Mouse (Mus musculus) neural tube, postnatal 0 days (tissue): ENCODE measurements around the gene 4930568D16Rik. TPM values are rescaled to one million over a fixed set of nuclear protein-coding genes. Genes with fewer than 3 reads are reported as not detected.

Experiments used
- polyA plus RNA-seq: library from polyadenylated mRNA; unstranded; fragments of >200 nt; fragmentation: Nextera tagmentation; extraction: Ambion mirVana; gene quantifications from 2 replicates; pipeline ENCODE4 v1.2.1, GENCODE M21; 2015

The 4930568D16Rik gene
- polyA plus RNA-seq, result not detected in 2 replicates

DNA sequence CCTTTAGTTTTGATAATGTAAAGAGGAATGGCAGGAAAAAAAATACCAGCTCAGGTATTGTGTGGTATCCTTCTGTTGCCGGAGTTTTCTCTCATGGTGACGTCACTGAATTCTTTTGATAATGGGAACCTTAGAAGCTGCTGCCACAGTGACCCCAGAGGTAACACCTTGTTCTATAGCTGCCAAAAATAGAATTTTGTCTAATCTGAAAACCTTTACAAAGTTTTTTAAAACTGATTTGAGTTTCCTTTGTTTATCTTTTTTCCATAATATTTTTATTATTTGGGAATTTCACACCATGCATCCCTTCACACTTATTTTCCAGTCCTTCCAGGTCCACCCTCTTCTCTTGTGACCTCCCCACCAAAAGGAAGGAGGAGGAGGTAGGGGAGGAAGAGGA is at the start of gene 4930568D16Rik:
Gene 4930568D16Rik (minus strand): TSS at position 101 of the 400 bp plus-strand sequence.

DNA sequence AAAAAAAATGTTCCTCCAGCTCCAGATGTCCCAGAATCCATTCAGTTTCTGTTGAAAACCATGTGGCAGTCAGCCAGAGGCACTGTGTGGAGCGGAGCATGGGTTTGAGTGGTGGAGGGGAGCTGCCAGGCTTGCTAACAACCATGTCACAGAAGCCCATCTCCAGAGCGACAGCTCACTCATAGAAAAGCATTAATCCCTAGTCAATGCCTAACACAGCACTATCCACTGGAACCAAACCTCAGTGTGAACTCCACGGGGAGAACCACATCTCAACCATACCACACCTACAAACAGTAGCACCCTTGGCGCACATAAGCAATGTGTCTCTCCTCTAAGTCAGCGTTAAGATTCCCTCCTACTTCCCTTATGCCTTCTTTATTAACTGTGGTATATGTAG is 29.6 kb upstream of the 4930568D16Rik start, which contains the start of gene 4930402F06Rik:
Gene 4930402F06Rik (minus strand): TSS at position 80 of the 400 bp plus-strand sequence.

DNA sequence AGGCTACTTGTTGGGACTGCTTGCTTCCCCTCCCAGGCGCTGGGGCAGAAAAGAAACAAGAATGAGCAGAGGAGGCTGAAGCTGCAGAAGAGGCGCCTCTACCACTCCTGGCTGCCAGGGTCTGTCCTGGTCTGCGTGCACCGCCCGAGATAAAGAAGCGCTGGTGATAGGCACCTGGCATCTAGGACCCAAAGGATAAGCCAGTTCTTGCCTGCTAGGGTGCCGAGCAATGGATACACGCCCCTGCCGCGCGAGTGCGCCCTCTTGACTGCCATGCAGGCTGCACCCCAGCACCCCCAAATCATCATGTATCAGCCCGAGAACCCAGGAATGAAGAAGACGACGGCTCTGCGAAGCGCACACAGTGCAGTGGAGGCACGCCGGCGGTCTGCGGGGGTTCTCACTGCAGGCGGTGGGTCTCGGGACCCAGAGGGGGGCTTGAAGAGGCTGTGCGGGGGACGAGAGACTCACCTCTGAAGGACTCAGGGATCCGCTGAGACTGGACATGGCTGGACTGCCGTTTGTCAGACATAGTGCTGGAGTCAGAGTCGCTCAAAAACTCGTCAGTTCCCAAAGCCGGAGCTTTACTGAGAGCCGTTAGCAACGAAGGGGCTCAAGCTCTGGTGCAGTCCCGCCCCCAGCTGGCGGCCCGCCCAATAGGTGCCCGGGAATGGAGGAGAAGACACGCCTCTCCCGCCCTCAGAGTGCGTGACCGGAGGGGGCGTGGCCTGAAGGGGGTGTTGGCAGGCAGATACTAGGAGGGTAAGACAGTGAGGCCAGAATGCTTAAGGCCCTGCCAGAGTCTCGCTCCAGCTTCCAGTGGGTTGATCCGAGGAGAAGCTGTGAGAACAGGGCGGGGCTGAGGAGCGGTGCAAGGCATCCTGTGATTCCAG is 30.9 kb downstream of the 4930568D16Rik start, which contains the start of gene Stom:
Gene Stom (minus strand): TSS at position 589 of the 893 bp plus-strand sequence.

Other genes with a start within 250 kb of the 4930568D16Rik start
- 453 and 536 TPM in 2 replicates for gene Rab14, start 166.6 kb downstream of the 4930568D16Rik start, polyA plus RNA-seq
- 56.2 and 93.3 TPM in 2 replicates for gene Gsn, start 111.3 kb downstream of the 4930568D16Rik start, polyA plus RNA-seq
- gene Stom, start 30.8 kb downstream of the 4930568D16Rik start, polyA plus RNA-seq, result 24.4 and 25.3 TPM in 2 replicates
- gene 4930402F06Rik, start 29.4 kb upstream of the 4930568D16Rik start, polyA plus RNA-seq, result not detected in 2 replicates
- 4.9 and 5.3 TPM in 2 replicates for gene Ggta1, start 95.5 kb upstream of the 4930568D16Rik start, polyA plus RNA-seq
- 74.1 and 87.3 TPM in 2 replicates for gene Dab2ip, start 190.5 kb upstream of the 4930568D16Rik start, polyA plus RNA-seq